Mouse (Mus musculus) Patski (cell line): ENCODE measurements around the gene Cbfa2t2. TPM values are rescaled to one million over a fixed set of nuclear protein-coding genes. Genes with fewer than 3 reads are reported as not detected.
A peak's percentile ranks its signal among the peaks of the same experiment; 100 is the strongest.

Experiments
- ATAC-seq: fragments of 100-300 bp; one replicate; pipeline ENCODE4 v1.8.0; 2021
- CTCF ChIA-PET: fragments of 350-600 bp; sonication (Branson Sonifier 250); formaldehyde crosslinking; loops from one replicate; lab custom pipeline; 2022; ENCODE audit warnings: inconsistent platforms; lab: Charles Lee
- POLR2A ChIA-PET: fragments of 350-600 bp; sonication (Branson Sonifier 250); formaldehyde crosslinking; loops from one replicate; lab custom pipeline; 2022; ENCODE audit warnings: antibody characterized with exemption, inconsistent platforms; lab: Charles Lee
- DNase-seq: peaks from one replicate; pipeline ENCODE4 v3.0.0-alpha.2; 2011; ENCODE audit warnings: low read depth, low spot score
- H3K27me3 ChIP-seq: fragments of 371-371 bp; one replicate; pipeline ENCODE4 v1.5.1; 2021
- CTCF ChIP-seq: fragments of 100-300 bp; IDR thresholded peaks from one replicate; pipeline ENCODE4 v1.5.1; 2021
- in situ Hi-C: fragments of 300-500 bp; cut with MboI; formaldehyde crosslinking; loops from 3 replicates; pipeline ENCODE4 v1.11.1; 2018; ENCODE audit warnings: low pct_unique_long_range_greater_than_20kb, mixed read lengths
- polyA plus RNA-seq: library from polyadenylated mRNA; unstranded; gene quantifications from one replicate; pipeline ENCODE4 v1.2.3, GENCODE M21; 2021

Gene Cbfa2t2
- polyA plus RNA-seq, 1 experiment from 2014 or later = 27.2 TPM

GRCm38 (mm10) chr2:154407063-154407642 is 29.1 kb upstream of the Cbfa2t2 start:
- no peak for DNase-seq
- ChIA-PET CTCF (no interaction called here), POLR2A (no interaction called here)
- ATAC-seq = peak; percentile 3
- H3K27me3 ChIP-seq = no peaks in the 10 kb centered on the region
- TF ChIP-seq CTCF = no peak
- in situ Hi-C loops = loop anchor here (25.0 kb wide), 1 partner anchor 530 kb away; no protein-coding TSS in a partner anchor

GRCm38 (mm10) chr2:154407643-154408445 is 28.4 kb upstream of the Cbfa2t2 start, which contains the start of gene Snta1:
TSS of gene Snta1 (minus strand) at chr2:154408099.
- no peaks in the 10 kb centered on the region for H3K27me3 ChIP-seq
- TF ChIP-seq CTCF = no peak
- ATAC-seq (peak; percentile 68), DNase-seq (no peak)
- CTCF ChIA-PET = interaction anchor here (1.2 to 1.3 kb wide), 2 partner anchors 35 to 178 kb away, joined by 3 read pairs; partner anchors contain the start of gene Cdk5rap1
- in situ Hi-C loops = loop anchor here (25.0 kb wide), 1 partner anchor 529 kb away; no protein-coding TSS in a partner anchor
- POLR2A ChIA-PET = interaction anchor here (1.2 kb wide), 1 partner anchor 18 kb away, joined by 3 read pairs; no protein-coding TSS in a partner anchor

- DNase-seq = peak; percentile 84
- in situ Hi-C loops = loop anchor here (5.0 to 25.0 kb wide), 2 partner anchors 182 to 527 kb away; no protein-coding TSS in a partner anchor
Measured at GRCm38 (mm10) chr2:154410355-154410754, 25.9 kb upstream of the Cbfa2t2 start.

GRCm38 (mm10) chr2:154412018-154412666 is 24.1 kb upstream of the Cbfa2t2 start:
- ChIA-PET POLR2A (no interaction called here), CTCF (interaction anchor here (0.7 to 1.4 kb wide), 4 partner anchors 22 to 201 kb away, joined by 3 to 5 read pairs (median 4); partner anchors contain the start of genes 4930519P11Rik and Zfp341)
- no peaks in the 10 kb centered on the region for H3K27me3 ChIP-seq
- ATAC-seq = no peak
- no peak for DNase-seq
- TF ChIP-seq CTCF = peak; percentile 73
- in situ Hi-C loops = loop anchor here (5.0 to 25.0 kb wide), 2 partner anchors 180 to 525 kb away; no protein-coding TSS in a partner anchor

More at GRCm38 (mm10) chr2:154410355-154410754, 25.9 kb upstream of the Cbfa2t2 start:
- CTCF ChIA-PET = interaction anchor here (1.4 to 1.5 kb wide), 4 partner anchors 21 to 203 kb away, joined by 4 to 5 read pairs (median 4); partner anchors contain the start of genes 4930519P11Rik, Pxmp4 and Zfp341
- peak; percentile 48 for ATAC-seq
- POLR2A ChIA-PET = interaction anchor here (0.6 to 1.0 kb wide), 2 partner anchors 133 to 203 kb away, joined by 3 read pairs; partner anchors contain the start of genes 4930519P11Rik and Zfp341
- no peaks in the 10 kb centered on the region for H3K27me3 ChIP-seq
- TF ChIP-seq CTCF = peak; percentile 17

- DNase-seq = no peak
- ATAC-seq = peak; percentile 51
- H3K27me3 ChIP-seq = no peaks in the 10 kb centered on the region
- in situ Hi-C loops = loop anchor here (5.0 to 25.0 kb wide), 2 partner anchors 125 to 520 kb away; no protein-coding TSS in a partner anchor
- ChIA-PET POLR2A (no interaction called here), CTCF (interaction anchor here (1.3 to 2.0 kb wide), 5 partner anchors 9 to 184 kb away, joined by 4 to 7 read pairs (median 4); partner anchors contain the start of gene Cbfa2t2)
- peak; percentile 91 for TF ChIP-seq CTCF
Measured at GRCm38 (mm10) chr2:154417107-154417506, 19.2 kb upstream of the Cbfa2t2 start.

- CTCF ChIA-PET = interaction anchor here (1.3 to 2.0 kb wide), 5 partner anchors 8 to 184 kb away, joined by 4 to 8 read pairs (median 4); no protein-coding TSS in a partner anchor
- no peaks in the 10 kb centered on the region for H3K27me3 ChIP-seq
- no peak for TF ChIP-seq CTCF
- in situ Hi-C loops = loop anchor here (5.0 to 25.0 kb wide), 2 partner anchors 124 to 519 kb away; no protein-coding TSS in a partner anchor
- ATAC-seq = no peak
- POLR2A ChIA-PET = no interaction called here
- no peak for DNase-seq
Measured at GRCm38 (mm10) chr2:154418001-154418400, 18.3 kb upstream of the Cbfa2t2 start.

GRCm38 (mm10) chr2:154419631-154420515 is 16.4 kb upstream of the Cbfa2t2 start:
- POLR2A ChIA-PET = interaction anchor here (0.6 to 0.7 kb wide), 3 partner anchors 10 to 167 kb away, joined by 3 read pairs; no protein-coding TSS in a partner anchor
- H3K27me3 ChIP-seq = no peaks in the 10 kb centered on the region
- CTCF ChIA-PET = interaction anchor here (1.5 to 1.7 kb wide), 2 partner anchors 9 to 10 kb away, joined by 5 to 8 read pairs; no protein-coding TSS in a partner anchor
- in situ Hi-C loops = loop anchor here (5.0 to 25.0 kb wide), 2 partner anchors 122 to 517 kb away; no protein-coding TSS in a partner anchor
- no peak for TF ChIP-seq CTCF
- no peak for ATAC-seq
- no peak for DNase-seq

- ATAC-seq (no peak), DNase-seq (no peak)
- CTCF ChIA-PET = interaction anchor here (0.9 to 1.5 kb wide), 2 partner anchors 9 to 12 kb away, joined by 4 to 5 read pairs; no protein-coding TSS in a partner anchor
- TF ChIP-seq CTCF = no peak
- in situ Hi-C loops = loop anchor here (25.0 kb wide), 1 partner anchor 516 kb away; no protein-coding TSS in a partner anchor
- POLR2A ChIA-PET = no interaction called here
- no peaks in the 10 kb centered on the region for H3K27me3 ChIP-seq
Measured at GRCm38 (mm10) chr2:154420942-154421731, 15.1 kb upstream of the Cbfa2t2 start.
